Mouse (Mus musculus) forebrain, embryonic 14.5 days (tissue): ENCODE measurements around the gene Tesmin. TPM values are rescaled to one million over a fixed set of nuclear protein-coding genes. Genes with fewer than 3 reads are reported as not detected.

ENCODE experiments used
- ATAC-seq: fragments of 200-750 bp; cut with Nextera tagmentation; 2 replicates; pipeline ENCODE4 v1.8.0; 2017; ENCODE audit warnings: mild to moderate bottlenecking, moderate library complexity
- DNase-seq: peaks from one replicate; pipeline ENCODE4 v3.0.0-alpha.2; 2015; ENCODE audit warnings: low spot score
- H3K27ac ChIP-seq: fragments of 300-500 bp; sonication (generic); 2 replicates; pipeline ENCODE4 v1.5.1; 2014; ENCODE audit warnings: low read depth, mild to moderate bottlenecking, control low read depth, low read length, moderate library complexity
- H3K27me3 ChIP-seq: fragments of 300-500 bp; sonication (generic); replicated peaks from 2 replicates; pipeline ENCODE4 v1.6.1; 2014; ENCODE audit warnings: low read length, control low read depth, mixed read lengths; ENCODE audit not compliant: control insufficient read depth, insufficient read depth
- H3K36me3 ChIP-seq: fragments of 300-500 bp; sonication (generic); 2 replicates; pipeline ENCODE4 v1.6.1; 2014; ENCODE audit warnings: low read length, control low read depth; ENCODE audit not compliant: control insufficient read depth, insufficient read depth
- H3K4me1 ChIP-seq: fragments of 300-500 bp; sonication (generic); 2 replicates; pipeline ENCODE4 v1.6.1; 2014; ENCODE audit warnings: antibody characterized with exemption, low read length, control low read depth; ENCODE audit not compliant: control insufficient read depth, insufficient read depth
- H3K4me2 ChIP-seq: fragments of 300-500 bp; sonication (generic); 2 replicates; pipeline ENCODE4 v1.6.1; 2014; ENCODE audit warnings: mild to moderate bottlenecking, control low read depth, low read length
- H3K4me3 ChIP-seq: fragments of 300-500 bp; sonication (generic); 2 replicates; pipeline ENCODE4 v1.5.1; 2014; ENCODE audit warnings: low read depth, low read length, control low read depth
- H3K9ac ChIP-seq: fragments of 300-500 bp; sonication (generic); 2 replicates; pipeline ENCODE4 v1.6.1; 2014; ENCODE audit warnings: mild to moderate bottlenecking, low read length, control low read depth, moderate library complexity
- H3K9me3 ChIP-seq: fragments of 300-500 bp; sonication (generic); replicated peaks from 2 replicates; pipeline ENCODE4 v1.6.1; 2016; ENCODE audit warnings: low read length, control low read depth, mixed read lengths; ENCODE audit not compliant: control insufficient read depth
- WGBS: fragments of 180-500 bp; shearing (Covaris S2); extraction: QIAGEN DNeasy Blood & Tissue Kit; methylation state at CpG from one replicate; pipeline ENCODE4 v1.1.7; 2014; 5-methylcytosine and 5-hydroxymethylcytosine counted together
- polyA plus RNA-seq: library from polyadenylated mRNA; unstranded; fragments of >200 nt; fragmentation: Nextera tagmentation; extraction: Ambion mirVana; gene quantifications from 2 replicates; pipeline ENCODE4 v1.2.1, GENCODE M21; 2014

Tesmin gene
- polyA plus RNA-seq, 1 experiment from 2014 or later = 0.42 TPM

- Histone ChIP-seq H3K36me3 (no peaks in the 10 kb centered on the region), H3K27ac (peak overlapping the region; percentile 63), H3K9me3 (no peaks in the 10 kb centered on the region), H3K4me2 (no peak overlapping the region), H3K4me1 (peaks cover 6% of the 10 kb centered on the region; the same call in 1 of the 2 replicates), H3K9ac (no peak overlapping the region), H3K27me3 (no peaks in the 10 kb centered on the region), H3K4me3 (no peak overlapping the region)
- 38% methylated on average over 7 of the region's 7 CpGs for WGBS
- ATAC-seq (peak; percentile 74), DNase-seq (peak; percentile 54)
These were observed 40.6 kb downstream of the Tesmin start for GRCm38 (mm10) chr19:3429156-3429816.

- Histone ChIP-seq H3K9me3 (no peaks in the 10 kb centered on the region), H3K9ac (no peak overlapping the region), H3K27me3 (no peaks in the 10 kb centered on the region), H3K4me3 (no peak overlapping the region), H3K36me3 (no peaks in the 10 kb centered on the region), H3K27ac (no peak overlapping the region), H3K4me2 (no peak overlapping the region), H3K4me1 (peaks cover 6% of the 10 kb centered on the region; the same call in 1 of the 2 replicates)
- DNase-seq (no peak), ATAC-seq (no peak)
- WGBS = 86% methylated on average over 7 of the region's 7 CpGs
These were observed 42.4 kb downstream of the Tesmin start for GRCm38 (mm10) chr19:3431066-3431465.

GRCm38 (mm10) chr19:3431969-3432368 is 43.3 kb downstream of the Tesmin start:
- no peaks in the 10 kb centered on the region for H3K27me3 ChIP-seq
- DNase-seq = no peak
- 77% methylated on average over 2 of the region's 2 CpGs for WGBS

GRCm38 (mm10) chr19:3434124-3434523 is 45.5 kb downstream of the Tesmin start:
- Histone ChIP-seq H3K36me3 (no peaks in the 10 kb centered on the region), H3K4me2 (no peak overlapping the region), H3K9ac (no peak overlapping the region), H3K27me3 (no peaks in the 10 kb centered on the region; the same call in 1 of the 2 replicates), H3K9me3 (no peaks in the 10 kb centered on the region), H3K4me3 (no peak overlapping the region), H3K4me1 (peaks cover 3% of the 10 kb centered on the region; the same call in 1 of the 2 replicates), H3K27ac (no peak overlapping the region)
- no peak for ATAC-seq
- WGBS = 56% methylated on average over 4 of the region's 4 CpGs
- no peak for DNase-seq

More at GRCm38 (mm10) chr19:3431969-3432368, 43.3 kb downstream of the Tesmin start:
- Histone ChIP-seq H3K9ac (no peak overlapping the region), H3K4me1 (peaks cover 6% of the 10 kb centered on the region; the same call in 1 of the 2 replicates), H3K9me3 (no peaks in the 10 kb centered on the region), H3K4me3 (no peak overlapping the region), H3K36me3 (no peaks in the 10 kb centered on the region), H3K4me2 (no peak overlapping the region), H3K27ac (no peak overlapping the region)
- no peak for ATAC-seq

- Histone ChIP-seq H3K27ac (no peak overlapping the region), H3K4me3 (no peak overlapping the region), H3K9ac (no peak overlapping the region), H3K36me3 (no peaks in the 10 kb centered on the region), H3K27me3 (no peaks in the 10 kb centered on the region; the same call in 1 of the 2 replicates), H3K9me3 (no peaks in the 10 kb centered on the region), H3K4me2 (no peak overlapping the region), H3K4me1 (no peaks in the 10 kb centered on the region)
- ATAC-seq (no peak), DNase-seq (no peak)
- 21% methylated on average over 4 of the region's 4 CpGs for WGBS
These were observed 46.0 kb downstream of the Tesmin start for GRCm38 (mm10) chr19:3434641-3435040.

GRCm38 (mm10) chr19:3435824-3436223 is 47.2 kb downstream of the Tesmin start:
- Histone ChIP-seq H3K4me2 (no peak overlapping the region), H3K36me3 (no peaks in the 10 kb centered on the region), H3K27ac (no peak overlapping the region), H3K9ac (no peak overlapping the region), H3K27me3 (peaks cover 2% of the 10 kb centered on the region; the same call in 1 of the 2 replicates), H3K9me3 (no peaks in the 10 kb centered on the region), H3K4me1 (peaks cover 5% of the 10 kb centered on the region), H3K4me3 (no peak overlapping the region)
- 87% methylated on average over 3 of the region's 3 CpGs for WGBS
- DNase-seq = no peak
- no peak for ATAC-seq

GRCm38 (mm10) chr19:3436840-3437239 is 48.2 kb downstream of the Tesmin start:
- ATAC-seq (no peak), DNase-seq (no peak)
- H3K4me3 ChIP-seq = no peak overlapping the region
- peaks cover 8% of the 10 kb centered on the region for H3K4me1 ChIP-seq
- H3K27me3 ChIP-seq = peaks cover 2% of the 10 kb centered on the region; the same call in 1 of the 2 replicates
- H3K36me3 ChIP-seq = no peaks in the 10 kb centered on the region
- 54% methylated on average over 9 of the region's 9 CpGs for WGBS
- no peaks in the 10 kb centered on the region for H3K9me3 ChIP-seq
- no peak overlapping the region for H3K9ac ChIP-seq
- no peak overlapping the region for H3K27ac ChIP-seq
- H3K4me2 ChIP-seq = no peak overlapping the region

GRCm38 (mm10) chr19:3437980-3438379 is 49.3 kb downstream of the Tesmin start:
- Histone ChIP-seq H3K4me3 (no peak overlapping the region), H3K4me2 (no peak overlapping the region), H3K36me3 (no peaks in the 10 kb centered on the region), H3K27me3 (peaks cover 2% of the 10 kb centered on the region; the same call in 1 of the 2 replicates), H3K27ac (no peak overlapping the region), H3K4me1 (peaks cover 8% of the 10 kb centered on the region), H3K9me3 (no peaks in the 10 kb centered on the region), H3K9ac (no peak overlapping the region)
- 72% methylated on average over 5 of the region's 5 CpGs for WGBS
- no peak for ATAC-seq
- no peak for DNase-seq

GRCm38 (mm10) chr19:3440667-3441066 is 52.0 kb downstream of the Tesmin start:
- Histone ChIP-seq H3K4me3 (no peak overlapping the region), H3K27ac (no peak overlapping the region; the same call in 1 of the 2 replicates), H3K27me3 (peaks cover 2% of the 10 kb centered on the region; the same call in 1 of the 2 replicates), H3K36me3 (no peaks in the 10 kb centered on the region), H3K9ac (0 out of 2 replicates have a peak overlapping the region, but pooled peaks have one; percentile 13), H3K4me1 (peaks cover 8% of the 10 kb centered on the region), H3K9me3 (no peaks in the 10 kb centered on the region), H3K4me2 (peak overlapping the region; percentile 31)
- ATAC-seq (peak; percentile 60), DNase-seq (no peak)
- WGBS = 10% methylated on average over 5 of the region's 5 CpGs
